ENCODE assay signal across 8 mouse cellular contexts in the genomic region with DNA sequence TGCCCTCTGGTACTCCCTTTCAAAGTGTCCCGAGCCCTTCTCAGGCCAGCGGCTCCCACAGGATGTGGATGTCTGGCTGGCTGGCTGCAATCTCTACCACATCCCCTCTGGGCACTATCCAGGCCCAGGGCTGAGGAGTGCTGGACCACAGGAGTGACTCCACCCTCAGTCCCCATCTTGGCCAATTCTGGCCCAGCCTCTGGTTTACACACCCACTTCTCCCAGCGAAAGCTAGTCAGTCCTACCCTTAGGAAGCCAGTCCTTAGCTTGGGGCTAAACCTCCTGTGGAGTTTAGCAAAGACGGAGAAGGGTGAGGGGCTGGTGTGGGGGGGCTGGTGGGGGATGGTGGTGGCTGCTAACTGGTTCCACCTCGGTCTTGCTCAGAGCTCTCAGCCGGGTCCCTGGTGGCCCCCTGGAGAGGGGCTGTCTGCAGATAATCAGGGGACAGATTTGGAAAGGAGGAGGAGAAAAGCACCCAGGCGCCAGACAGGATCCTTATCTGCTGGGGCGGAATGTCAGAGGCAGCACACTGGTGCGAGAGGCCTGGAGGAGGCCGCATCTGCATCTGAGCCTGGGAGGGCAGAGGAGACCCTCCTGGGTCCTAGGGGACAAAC. TPM values are rescaled to one million over a fixed set of nuclear protein-coding genes. Genes with fewer than 3 reads are reported as not detected.
A peak's percentile ranks its signal among the peaks of the same experiment; 100 is the strongest.
DNase-seq lines count a peak whose midpoint lies in the region; ATAC-seq and TF ChIP-seq lines count a peak whose summit lies in the region.

No protein-coding gene starts in this region.

- H3K4me2 ChIP-seq in liver, embryonic 12.5 days, result no peak overlapping the region

- peak overlapping the region; percentile 58 for H3K27ac ChIP-seq in heart, adult 2 months
- H3K27ac ChIP-seq in liver, embryonic 12.5 days, result peak overlapping the region; percentile 71

- peaks cover 28% of the 10 kb centered on the region for H3K4me1 ChIP-seq in heart, adult 2 months (ENCODE audit: control insufficient read depth, insufficient read depth, low read length)
- H3K4me1 ChIP-seq in liver, embryonic 12.5 days, result peaks cover 50% of the 10 kb centered on the region

- H3K27me3 ChIP-seq in heart, adult 2 months (ENCODE audit: control insufficient read depth, insufficient read depth, low read length), result no peaks in the 10 kb centered on the region
- peaks cover 62% of the 10 kb centered on the region for H3K27me3 ChIP-seq in liver, embryonic 12.5 days (replicated peaks)

- H3K9ac ChIP-seq in heart, adult 2 months (ENCODE audit: low read depth, low read length), result no peak overlapping the region
- H3K9ac ChIP-seq in liver, embryonic 12.5 days, result no peak overlapping the region

- no peaks in the 10 kb centered on the region for H3K36me3 ChIP-seq in heart, adult 2 months (ENCODE audit: control insufficient read depth, insufficient read depth, low read length)
- H3K36me3 ChIP-seq in liver, embryonic 12.5 days, result no peaks in the 10 kb centered on the region

- 30% methylated on average over 10 of the region's 10 CpGs for WGBS in heart, adult 2 months
- WGBS in liver, embryonic 12.5 days (ENCODE audit: insufficient replicate concordance), result 7% methylated on average over 10 of the region's 10 CpGs

- H3K9me3 ChIP-seq in liver, embryonic 12.5 days (replicated peaks), result no peaks in the 10 kb centered on the region

- DNase-seq in embryo, embryonic 10 days (ENCODE audit: low spot score), result peak; percentile 59
- DNase-seq in embryo, embryonic 10.5 days (ENCODE audit: low spot score), result no peak
- peak; percentile 86 for DNase-seq in 3134 (ENCODE audit: extremely low read depth, insufficient read length, low spot score)
- DNase-seq in heart, adult 2 months, result peak; percentile 63 to 71
- DNase-seq in adrenal gland, postnatal 4 days (ENCODE audit: low spot score in 2 of 2), result no peak
- no peak for DNase-seq in adrenal gland, postnatal 25 days
- DNase-seq in urinary bladder, adult 2 months (ENCODE audit: low spot score), result no peak

- intact Hi-C loops in heart, adult 2 months (cut with DNase I), result no loop called here

- no peak for TF ChIP-seq CTCF in heart, adult 2 months (IDR thresholded peaks at IDR 0.05)

- H3K79me2 ChIP-seq in heart, adult 2 months (replicated peaks; ENCODE audit: control insufficient read depth, insufficient read depth, low read length), result no peaks in the 10 kb centered on the region

- H3K4me3 ChIP-seq in heart, adult 2 months, result no peak overlapping the region
- H3K4me3 ChIP-seq in liver, embryonic 12.5 days, result no peak overlapping the region

- TF ChIP-seq POLR2A in heart, adult 2 months (IDR thresholded peaks at IDR 0.05; ENCODE audit: insufficient read depth, low read depth, low read length), result no peak

- peak; percentile 56 for ATAC-seq in liver, embryonic 12.5 days

- no peak for TF ChIP-seq EP300 in heart, adult 2 months (IDR thresholded peaks at IDR 0.05; ENCODE audit: insufficient read depth, low read depth, low read length)

RNA-seq across cellular contexts. Expression of gene Unc5b, which starts 16.8 kb away (rescaled TPM):
- 10 to 100 TPM; 11.0 to 12.6 TPM for total RNA-seq in heart, adult 2 months (2021)
- 12.2 and 15.0 TPM in 2 replicates for polyA plus RNA-seq in heart, adult 2 months (2012; rRNA removed)
- 1.3 and 1.4 TPM in 2 replicates for polyA plus RNA-seq in liver, embryonic 12.5 days (2016; fragmentation: Nextera tagmentation; extraction: Ambion mirVana)
- total RNA-seq in adrenal gland, postnatal 4 days (2021), result 10 to 100 TPM; 13.3 to 17.6 TPM
- 5.5 and 8.0 TPM in 2 replicates for total RNA-seq in adrenal gland, postnatal 25 days (2021)
- 17.5 and 28.8 TPM in 2 replicates for polyA plus RNA-seq in urinary bladder, adult 2 months (2012; rRNA removed)

Comparison
In these comparisons a context has a peak if more than half of its experiments do, and no peak if none do; other contexts are left out.
1. DNase-seq: peak in embryo, embryonic 10 days (single experiment), 3134 (single experiment) and heart, adult 2 months (2 of 2); none in embryo, embryonic 10.5 days (single experiment), adrenal gland, postnatal 4 days (0 of 2), adrenal gland, postnatal 25 days (single experiment) and urinary bladder, adult 2 months (single experiment).